Mouse (Mus musculus) small intestine, adult 2 months (tissue): ENCODE results near the gene Ptpro.

Experiments
- CTCF ChIP-seq: fragments of 200-500 bp; IDR thresholded peaks from 2 replicates; pipeline ENCODE4 v1.5.1; 2012; ENCODE audit warnings: low read depth, mild to moderate bottlenecking, control low read depth, inconsistent platforms, low read length, moderate library complexity, mixed read lengths; ENCODE audit not compliant: insufficient replicate concordance, insufficient read length; ENCODE audit errors: extremely low read depth
- POLR2A ChIP-seq: fragments of 200-500 bp; IDR thresholded peaks from 2 replicates; pipeline ENCODE4 v1.6.1; 2012; ENCODE audit warnings: low read depth, mild to moderate bottlenecking, control low read depth, inconsistent platforms, low read length, moderate library complexity

- no peak for TF ChIP-seq POLR2A
- TF ChIP-seq CTCF = no peak
Observed at GRCm38 (mm10) chr6:137473433-137473832, 221.3 kb downstream of the Ptpro start.
